Mouse (Mus musculus): ENCODE results near the gene Gm5741. TPM values are rescaled to one million over a fixed set of nuclear protein-coding genes. Genes with fewer than 3 reads are reported as not detected.

Gene Gm5741
- polyA plus RNA-seq, 1 experiment from 2014 or later, result 1.2 TPM

DNA sequence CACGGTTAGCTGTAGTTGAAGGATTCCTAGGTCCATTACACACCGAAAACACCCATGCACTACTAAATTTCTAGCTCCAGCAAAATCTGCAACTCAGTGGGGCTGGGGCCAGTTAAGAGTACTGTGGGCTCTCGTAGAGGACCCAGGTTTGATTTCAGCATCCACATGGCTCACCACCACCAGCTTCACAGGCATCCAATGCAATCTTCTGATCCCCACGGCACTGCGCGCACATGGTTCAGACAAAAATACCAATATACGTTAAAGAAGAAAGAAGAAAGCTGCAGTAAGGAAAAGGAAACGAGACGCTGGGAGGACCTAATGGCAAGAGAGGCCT, 31.4 kb downstream of the Gm5741 start:
- ATAC-seq, result peak; percentile 64
- peaks cover 28% of the 10 kb centered on the region for H3K4me1 ChIP-seq (ENCODE audit: control insufficient read depth, insufficient read depth, low read depth, low read length)
- H3K4me3 ChIP-seq (ENCODE audit: low read length), result peak overlapping the region; percentile 86
- peak overlapping the region; percentile 80 for H3K27ac ChIP-seq (ENCODE audit: low read depth, low read length)
- H3K4me2 ChIP-seq (ENCODE audit: low read length), result peak overlapping the region; percentile 94
- H3K9ac ChIP-seq (ENCODE audit: low read depth, low read length), result peak overlapping the region; percentile 54
- H3K36me3 ChIP-seq (ENCODE audit: control insufficient read depth, insufficient read depth, low read length), result peaks cover 24% of the 10 kb centered on the region
- no peaks in the 10 kb centered on the region for H3K27me3 ChIP-seq (replicated peaks; ENCODE audit: control insufficient read depth, insufficient read depth, low read length)
- H3K9me3 ChIP-seq (ENCODE audit: control insufficient read depth, low read length), result no peaks in the 10 kb centered on the region
- 0% methylated on average over 9 of the region's 9 CpGs for WGBS

DNA sequence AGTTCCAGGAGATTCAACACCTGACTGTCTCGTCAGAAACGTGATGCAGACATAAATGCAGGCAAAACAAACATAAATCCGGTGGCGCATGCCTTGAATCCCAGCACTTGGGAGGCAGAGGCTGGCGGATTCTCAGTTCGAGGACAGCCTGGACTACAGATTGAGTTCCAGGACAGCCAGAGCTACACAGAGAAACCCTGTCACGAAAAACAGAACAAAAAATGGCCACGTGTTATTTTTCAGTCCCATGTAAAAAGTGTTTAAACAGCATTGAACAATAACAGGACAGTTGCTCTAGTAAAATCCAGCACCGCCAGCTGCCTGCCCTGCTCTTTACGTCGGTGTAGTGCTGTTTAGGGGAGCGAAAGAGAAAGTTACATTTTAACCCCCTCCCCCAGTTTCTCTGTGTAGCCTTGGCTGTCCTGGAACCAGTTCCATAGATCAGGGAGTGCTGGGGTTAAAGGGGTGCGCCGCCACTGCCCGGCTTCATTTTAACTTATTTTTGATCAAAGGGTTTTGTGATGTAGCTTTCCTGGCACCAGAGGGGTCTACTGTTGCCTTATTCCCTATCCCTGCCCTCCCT, 32.0 kb downstream of the Gm5741 start:
- Histone ChIP-seq H3K4me1 (ENCODE audit: control insufficient read depth, insufficient read depth, low read depth, low read length) (peaks cover 28% of the 10 kb centered on the region), H3K36me3 (ENCODE audit: control insufficient read depth, insufficient read depth, low read length) (peaks cover 22% of the 10 kb centered on the region), H3K27ac (ENCODE audit: low read depth, low read length) (peak overlapping the region; percentile 80), H3K4me2 (ENCODE audit: low read length) (peak overlapping the region; percentile 94), H3K9ac (ENCODE audit: low read depth, low read length) (peak overlapping the region; percentile 54), H3K4me3 (ENCODE audit: low read length) (peak overlapping the region; percentile 86), H3K9me3 (ENCODE audit: control insufficient read depth, low read length) (no peaks in the 10 kb centered on the region), H3K27me3 (replicated peaks; ENCODE audit: control insufficient read depth, insufficient read depth, low read length) (no peaks in the 10 kb centered on the region)
- no peak for ATAC-seq
- WGBS, result under 1% methylated on average over 15 of the region's 15 CpGs

- WGBS, result 6% methylated on average over 12 of the region's 12 CpGs
- no peaks in the 10 kb centered on the region for H3K27me3 ChIP-seq (replicated peaks; ENCODE audit: control insufficient read depth, insufficient read depth, low read length)
- H3K4me3 ChIP-seq (ENCODE audit: low read length), result peak overlapping the region; percentile 86
- no peaks in the 10 kb centered on the region for H3K9me3 ChIP-seq (ENCODE audit: control insufficient read depth, low read length)
- peak overlapping the region; percentile 54; the same call in 1 of the 2 replicates for H3K9ac ChIP-seq (ENCODE audit: low read depth, low read length)
- H3K4me2 ChIP-seq (ENCODE audit: low read length), result peak overlapping the region; percentile 94
- H3K4me1 ChIP-seq (ENCODE audit: control insufficient read depth, insufficient read depth, low read depth, low read length), result peaks cover 28% of the 10 kb centered on the region
- ATAC-seq, result no peak
- H3K36me3 ChIP-seq (ENCODE audit: control insufficient read depth, insufficient read depth, low read length), result peaks cover 21% of the 10 kb centered on the region
- H3K27ac ChIP-seq (ENCODE audit: low read depth, low read length), result no peak overlapping the region
Observed at GRCm38 (mm10) chr8:85035165-85035727, 32.5 kb downstream of the Gm5741 start.

- no peaks in the 10 kb centered on the region for H3K27me3 ChIP-seq (replicated peaks; ENCODE audit: control insufficient read depth, insufficient read depth, low read length)
Observed at GRCm38 (mm10) chr8:85034764-85035163, 33.0 kb downstream of the Gm5741 start.

GRCm38 (mm10) chr8:85033867-85034266, 33.9 kb downstream of the Gm5741 start:
- H3K9me3 ChIP-seq (ENCODE audit: control insufficient read depth, low read length), result no peaks in the 10 kb centered on the region
- H3K27ac ChIP-seq (ENCODE audit: low read depth, low read length), result no peak overlapping the region
- no peak overlapping the region for H3K4me3 ChIP-seq (ENCODE audit: low read length)
- H3K27me3 ChIP-seq (replicated peaks; ENCODE audit: control insufficient read depth, insufficient read depth, low read length), result no peaks in the 10 kb centered on the region
- 72% methylated on average over 1 of the region's 1 CpGs for WGBS
- ATAC-seq, result no peak
- no peak overlapping the region for H3K9ac ChIP-seq (ENCODE audit: low read depth, low read length)
- peaks cover 24% of the 10 kb centered on the region for H3K4me1 ChIP-seq (ENCODE audit: control insufficient read depth, insufficient read depth, low read depth, low read length)
- no peak overlapping the region for H3K4me2 ChIP-seq (ENCODE audit: low read length)
- H3K36me3 ChIP-seq (ENCODE audit: control insufficient read depth, insufficient read depth, low read length), result peaks cover 28% of the 10 kb centered on the region

More at GRCm38 (mm10) chr8:85034764-85035163, 33.0 kb downstream of the Gm5741 start:
- Histone ChIP-seq H3K9me3 (ENCODE audit: control insufficient read depth, low read length) (no peaks in the 10 kb centered on the region), H3K9ac (ENCODE audit: low read depth, low read length) (peak overlapping the region; percentile 29; the same call in 1 of the 2 replicates), H3K4me2 (ENCODE audit: low read length) (peak overlapping the region; percentile 94), H3K4me3 (ENCODE audit: low read length) (peak overlapping the region; percentile 86), H3K27ac (ENCODE audit: low read depth, low read length) (no peak overlapping the region), H3K4me1 (ENCODE audit: control insufficient read depth, insufficient read depth, low read depth, low read length) (peaks cover 24% of the 10 kb centered on the region), H3K36me3 (ENCODE audit: control insufficient read depth, insufficient read depth, low read length) (peaks cover 25% of the 10 kb centered on the region)
- ATAC-seq, result no peak
- 6% methylated on average over 12 of the region's 13 CpGs for WGBS

GRCm38 (mm10) chr8:85032622-85033311, 35.0 kb downstream of the Gm5741 start:
- peaks cover 28% of the 10 kb centered on the region for H3K4me1 ChIP-seq (ENCODE audit: control insufficient read depth, insufficient read depth, low read depth, low read length)
- no peaks in the 10 kb centered on the region for H3K27me3 ChIP-seq (replicated peaks; ENCODE audit: control insufficient read depth, insufficient read depth, low read length)
- 87% methylated on average over 4 of the region's 4 CpGs for WGBS
- H3K9ac ChIP-seq (ENCODE audit: low read depth, low read length), result no peak overlapping the region
- ATAC-seq, result no peak
- H3K4me3 ChIP-seq (ENCODE audit: low read length), result no peak overlapping the region
- no peak overlapping the region for H3K27ac ChIP-seq (ENCODE audit: low read depth, low read length)
- H3K36me3 ChIP-seq (ENCODE audit: control insufficient read depth, insufficient read depth, low read length), result peaks cover 28% of the 10 kb centered on the region
- H3K4me2 ChIP-seq (ENCODE audit: low read length), result no peak overlapping the region
- no peaks in the 10 kb centered on the region for H3K9me3 ChIP-seq (ENCODE audit: control insufficient read depth, low read length)

- no peaks in the 10 kb centered on the region for H3K27me3 ChIP-seq (replicated peaks; ENCODE audit: control insufficient read depth, insufficient read depth, low read length)
- peaks cover 29% of the 10 kb centered on the region for H3K4me1 ChIP-seq (ENCODE audit: control insufficient read depth, insufficient read depth, low read depth, low read length)
- no peak for ATAC-seq
- peaks cover 28% of the 10 kb centered on the region for H3K36me3 ChIP-seq (ENCODE audit: control insufficient read depth, insufficient read depth, low read length)
- no peaks in the 10 kb centered on the region for H3K9me3 ChIP-seq (ENCODE audit: control insufficient read depth, low read length)
- no peak overlapping the region; the same call in 1 of the 2 replicates for H3K9ac ChIP-seq (ENCODE audit: low read depth, low read length)
- peak overlapping the region; percentile 95; the same call in 1 of the 2 replicates for H3K4me2 ChIP-seq (ENCODE audit: low read length)
- no peak overlapping the region for H3K27ac ChIP-seq (ENCODE audit: low read depth, low read length)
- 94% methylated on average over 14 of the region's 14 CpGs for WGBS
- H3K4me3 ChIP-seq (ENCODE audit: low read length), result no peak overlapping the region
Observed at GRCm38 (mm10) chr8:85029271-85029670, 38.5 kb downstream of the Gm5741 start.

DNA sequence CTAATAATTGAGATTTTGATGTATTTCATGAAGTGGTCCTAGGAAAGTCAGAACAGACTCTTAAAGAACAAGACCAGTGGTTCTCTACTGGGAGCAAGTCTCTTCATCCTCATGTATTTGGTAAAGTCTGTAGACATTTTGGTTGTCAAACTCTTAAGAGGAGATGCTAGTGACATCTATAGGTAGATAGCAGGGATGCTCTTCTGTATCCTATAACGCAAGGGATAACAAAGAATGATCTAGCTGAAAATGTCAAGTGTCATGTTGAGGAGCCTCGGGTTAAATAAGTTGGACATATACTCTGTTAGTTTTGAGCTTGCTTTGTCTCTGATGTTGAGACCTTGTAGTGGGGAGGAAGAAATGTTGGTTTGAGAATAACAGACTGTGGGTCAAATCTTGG, 39.9 kb downstream of the Gm5741 start:
- ATAC-seq, result no peak
- peak overlapping the region; percentile 100 for H3K9ac ChIP-seq (ENCODE audit: low read depth, low read length)
- peak overlapping the region; percentile 100 for H3K4me3 ChIP-seq (ENCODE audit: low read length)
- peaks cover 30% of the 10 kb centered on the region for H3K36me3 ChIP-seq (ENCODE audit: control insufficient read depth, insufficient read depth, low read length)
- peak overlapping the region; percentile 95 for H3K4me2 ChIP-seq (ENCODE audit: low read length)
- WGBS, result 18% methylated on average over 2 of the region's 2 CpGs
- H3K27me3 ChIP-seq (replicated peaks; ENCODE audit: control insufficient read depth, insufficient read depth, low read length), result no peaks in the 10 kb centered on the region
- peaks cover 34% of the 10 kb centered on the region for H3K4me1 ChIP-seq (ENCODE audit: control insufficient read depth, insufficient read depth, low read depth, low read length)
- H3K27ac ChIP-seq (ENCODE audit: low read depth, low read length), result no peak overlapping the region
- no peaks in the 10 kb centered on the region for H3K9me3 ChIP-seq (ENCODE audit: control insufficient read depth, low read length)

DNA sequence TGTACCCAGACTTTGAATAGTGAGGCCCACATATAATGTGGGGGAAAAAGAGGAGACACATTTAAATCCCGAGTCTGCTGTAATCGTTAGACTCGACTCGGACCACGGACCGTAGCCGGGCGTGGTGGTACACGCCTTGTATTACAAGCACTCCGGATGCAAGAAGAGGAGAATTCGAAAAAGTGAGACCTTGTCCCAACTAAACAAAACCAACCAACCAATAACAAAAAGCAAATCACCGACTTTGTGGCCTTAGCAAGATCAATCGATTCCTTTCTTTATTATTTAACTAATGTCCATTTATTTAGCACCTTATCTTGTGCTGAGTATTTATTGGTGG, 40.3 kb downstream of the Gm5741 start:
- H3K4me3 ChIP-seq (ENCODE audit: low read length), result peak overlapping the region; percentile 100
- H3K27me3 ChIP-seq (replicated peaks; ENCODE audit: control insufficient read depth, insufficient read depth, low read length), result no peaks in the 10 kb centered on the region
- no peak for ATAC-seq
- WGBS, result under 1% methylated on average over 13 of the region's 13 CpGs
- no peak overlapping the region for H3K27ac ChIP-seq (ENCODE audit: low read depth, low read length)
- H3K36me3 ChIP-seq (ENCODE audit: control insufficient read depth, insufficient read depth, low read length), result peaks cover 26% of the 10 kb centered on the region
- H3K4me1 ChIP-seq (ENCODE audit: control insufficient read depth, insufficient read depth, low read depth, low read length), result peaks cover 34% of the 10 kb centered on the region
- peak overlapping the region; percentile 100 for H3K9ac ChIP-seq (ENCODE audit: low read depth, low read length)
- no peaks in the 10 kb centered on the region for H3K9me3 ChIP-seq (ENCODE audit: control insufficient read depth, low read length)
- peak overlapping the region; percentile 95 for H3K4me2 ChIP-seq (ENCODE audit: low read length)

Data from hindbrain, embryonic 16.5 days (tissue).